Mouse (Mus musculus) neutrophil, adult 5-6 weeks (primary cell): ENCODE data around the gene Eya3. TPM values are rescaled to one million over a fixed set of nuclear protein-coding genes. Genes with fewer than 3 reads are reported as not detected.
"Not testable (repeated sequence)": the region's sequence is repeated elsewhere in the genome, so short reads cannot be mapped to it uniquely, and the experiment has no call there.

Source experiments
- ATAC-seq: fragments of 151-379, 151-347 bp; 2 replicates; pipeline ENCODE4 v1.8.0; 2017; ENCODE audit warnings: mild to moderate bottlenecking, moderate TSS enrichment; ENCODE audit not compliant: insufficient number of reproducible peaks, poor library complexity, low FRiP score, severe bottlenecking; ENCODE audit errors: extremely low read depth
- total RNA-seq: library from RNA; stranded (forward); fragments of 200-1000 nt; gene quantifications from 2 replicates; pipeline ENCODE4 v1.2.3, GENCODE M21; 2017

The Eya3 gene
- total RNA-seq, 1 experiment from 2014 or later, result 23.4 TPM

DNA sequence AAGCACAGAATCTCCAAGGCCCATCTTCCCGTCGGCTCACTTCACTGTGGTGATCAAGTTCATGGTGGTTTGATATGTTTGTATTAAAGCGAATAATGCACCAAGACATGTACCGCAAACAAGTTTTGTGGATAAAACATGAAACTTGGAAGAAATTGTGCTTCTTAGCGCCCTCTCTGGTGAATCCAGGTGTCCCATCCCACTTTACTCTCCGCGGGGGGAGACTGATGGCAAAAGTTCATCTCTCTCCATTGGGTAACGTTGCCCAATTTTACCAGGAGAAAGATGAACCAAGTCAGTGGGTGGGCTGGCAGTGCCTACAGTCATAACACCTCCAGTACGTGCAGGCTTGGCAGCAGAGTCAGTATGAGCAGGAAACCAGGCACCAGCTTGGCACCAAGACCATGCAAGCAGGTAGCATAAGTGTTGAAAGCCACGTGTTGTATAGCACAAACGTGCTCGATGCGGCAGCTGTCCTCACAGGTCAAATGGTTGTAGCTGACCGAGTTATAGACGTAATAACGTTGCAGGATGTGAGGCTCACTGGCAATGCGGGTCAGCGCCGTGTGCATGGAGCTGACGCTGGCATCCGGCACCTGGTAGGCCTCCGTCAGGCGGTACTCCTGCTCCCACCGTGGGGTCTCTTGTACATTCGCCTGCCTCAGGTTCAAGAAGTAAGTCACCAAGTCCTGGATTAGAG, 94.4 kb downstream of the Eya3 start:
- ATAC-seq, result no peak

DNA sequence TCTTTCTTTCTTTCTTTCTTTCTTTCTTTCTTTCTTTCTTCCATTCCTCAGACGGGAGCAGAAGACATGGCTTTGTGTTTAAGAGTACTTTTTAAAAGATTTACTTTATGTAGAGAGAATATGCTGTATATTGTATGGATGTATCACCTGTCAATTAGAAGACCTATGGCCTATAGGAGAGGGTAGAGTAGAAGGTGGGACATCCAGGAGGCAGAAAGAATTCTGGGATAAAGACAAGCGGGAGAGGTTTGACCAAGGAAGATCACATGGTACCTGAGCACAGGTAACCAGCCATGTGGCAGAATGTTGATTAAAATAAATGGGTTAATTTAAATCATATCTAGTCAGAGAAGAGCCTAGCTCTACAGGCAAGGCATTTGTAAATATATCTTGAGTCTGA, 96.0 kb downstream of the Eya3 start:
- no peak for ATAC-seq

GRCm38 (mm10) chr4:132735389-132735788, 96.6 kb downstream of the Eya3 start:
- no peak for ATAC-seq

GRCm38 (mm10) chr4:132735894-132736293, 97.1 kb downstream of the Eya3 start:
- ATAC-seq, result no peak

DNA sequence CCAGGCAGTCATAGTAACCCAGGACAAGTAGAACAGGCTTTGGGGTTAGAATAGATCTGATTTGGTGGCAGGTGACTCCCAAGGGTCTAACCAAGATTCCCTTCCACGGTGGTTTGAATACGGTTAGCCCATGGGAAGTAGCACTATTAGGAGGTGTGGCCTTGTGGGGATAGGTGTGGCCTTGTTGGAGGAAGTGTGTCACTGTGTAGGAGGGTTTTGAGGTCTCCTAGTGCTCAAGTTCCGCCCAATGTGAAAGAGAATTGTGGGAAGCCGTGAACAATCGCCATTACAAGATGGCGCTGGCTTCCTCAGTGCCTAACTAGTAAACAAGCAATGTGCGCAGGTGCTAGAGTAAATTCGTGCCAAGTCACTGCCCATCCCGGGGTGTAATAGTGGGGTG, 98.4 kb downstream of the Eya3 start:
- not testable (repeated sequence) for ATAC-seq

- no peak for ATAC-seq
Measured at GRCm38 (mm10) chr4:132741491-132741890, 102.7 kb downstream of the Eya3 start.

DNA sequence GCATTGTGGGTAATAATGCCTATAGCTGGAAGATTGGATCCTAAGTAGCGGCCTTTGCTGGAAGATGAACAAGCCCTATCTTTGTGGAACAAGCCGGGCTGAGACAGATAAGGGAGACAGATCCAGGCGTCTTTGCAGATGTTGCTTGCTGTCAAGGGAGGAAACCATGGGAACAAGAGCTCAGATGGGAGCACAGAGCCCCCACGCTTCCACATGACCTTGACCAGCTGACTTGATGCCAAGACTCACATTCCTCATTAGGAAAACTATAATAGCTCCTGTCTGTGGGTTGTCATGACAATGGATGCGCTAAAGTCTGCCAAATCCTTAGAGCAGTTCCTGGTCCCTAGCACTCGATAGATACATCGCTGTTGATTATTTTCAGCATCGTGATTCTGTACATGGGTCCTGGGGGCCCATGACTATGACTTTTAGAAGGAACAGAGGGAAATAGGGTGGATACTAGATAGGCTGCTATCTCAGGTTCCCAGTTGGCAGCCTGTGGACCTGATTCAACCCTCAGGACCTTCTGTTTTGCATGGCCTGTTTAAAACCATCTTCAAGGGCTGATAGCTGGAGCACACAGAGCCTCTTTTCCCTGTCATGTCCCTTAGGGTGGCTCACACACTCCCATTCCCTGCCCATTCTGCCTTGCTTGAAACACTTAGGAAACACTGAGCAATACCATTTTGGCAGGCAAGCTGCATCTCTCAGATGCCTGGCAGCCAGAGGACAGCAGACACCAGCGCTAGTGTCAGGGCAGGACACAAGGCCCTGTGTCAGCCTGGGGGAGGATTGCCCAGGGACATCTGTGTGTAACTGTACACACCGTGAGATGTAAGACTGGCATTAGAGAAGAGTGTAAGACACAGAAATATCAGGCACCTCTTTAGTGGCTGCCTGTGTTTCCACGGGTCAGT, 105.5 kb downstream of the Eya3 start:
- no peak for ATAC-seq

GRCm38 (mm10) chr4:132746911-132747517, 108.2 kb downstream of the Eya3 start:
- no peak for ATAC-seq

DNA sequence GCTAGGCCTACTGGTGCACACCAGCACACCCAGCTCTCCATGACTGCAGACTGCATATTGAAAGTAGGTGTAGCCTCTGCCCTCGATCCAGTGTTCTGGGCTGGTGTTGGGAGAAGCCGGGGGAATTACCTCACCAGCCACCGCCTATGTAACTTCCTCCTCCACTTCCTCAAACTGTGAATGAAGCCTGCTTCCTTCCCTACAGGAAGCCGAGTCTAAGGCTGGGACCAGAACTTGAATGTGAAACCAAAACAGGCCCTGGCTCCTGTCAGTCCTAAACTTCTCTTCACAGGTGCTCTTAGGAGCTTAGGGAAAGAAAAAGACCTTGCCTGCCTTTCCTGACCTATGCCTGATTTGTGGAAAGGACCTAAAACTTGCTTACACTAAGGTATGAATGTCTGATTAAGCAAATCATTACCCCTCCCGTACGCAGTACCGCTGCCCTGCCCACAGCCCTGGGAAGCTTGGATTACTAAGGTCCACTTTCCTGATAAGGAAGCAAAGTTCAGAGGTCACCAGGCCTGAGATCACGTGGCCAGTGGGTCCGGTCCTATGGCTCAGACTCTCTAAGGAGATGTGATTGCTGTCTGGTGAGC, 109.0 kb downstream of the Eya3 start:
- peak; percentile 86 for ATAC-seq

DNA sequence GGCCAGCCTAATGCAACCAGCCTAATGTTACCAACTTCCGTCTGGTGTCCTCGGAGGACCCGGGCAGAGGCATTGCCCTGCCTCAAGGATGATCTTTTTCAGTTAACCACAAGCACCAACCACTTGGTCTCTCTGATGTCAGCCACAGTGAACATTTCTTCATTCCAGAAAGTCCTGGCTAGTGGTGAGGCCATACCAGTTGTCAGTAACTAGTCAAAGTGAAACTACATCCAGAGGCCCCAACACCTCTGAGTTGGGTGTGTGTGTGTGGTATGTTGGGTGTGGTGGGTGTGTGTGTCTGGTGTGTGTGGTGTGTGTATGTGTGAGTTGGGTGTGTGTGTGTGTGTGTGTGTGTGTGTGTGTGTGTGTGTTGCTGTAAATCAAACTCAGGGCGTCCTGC, 110.0 kb downstream of the Eya3 start:
- no peak; the same call in 1 of the 2 replicates for ATAC-seq

DNA sequence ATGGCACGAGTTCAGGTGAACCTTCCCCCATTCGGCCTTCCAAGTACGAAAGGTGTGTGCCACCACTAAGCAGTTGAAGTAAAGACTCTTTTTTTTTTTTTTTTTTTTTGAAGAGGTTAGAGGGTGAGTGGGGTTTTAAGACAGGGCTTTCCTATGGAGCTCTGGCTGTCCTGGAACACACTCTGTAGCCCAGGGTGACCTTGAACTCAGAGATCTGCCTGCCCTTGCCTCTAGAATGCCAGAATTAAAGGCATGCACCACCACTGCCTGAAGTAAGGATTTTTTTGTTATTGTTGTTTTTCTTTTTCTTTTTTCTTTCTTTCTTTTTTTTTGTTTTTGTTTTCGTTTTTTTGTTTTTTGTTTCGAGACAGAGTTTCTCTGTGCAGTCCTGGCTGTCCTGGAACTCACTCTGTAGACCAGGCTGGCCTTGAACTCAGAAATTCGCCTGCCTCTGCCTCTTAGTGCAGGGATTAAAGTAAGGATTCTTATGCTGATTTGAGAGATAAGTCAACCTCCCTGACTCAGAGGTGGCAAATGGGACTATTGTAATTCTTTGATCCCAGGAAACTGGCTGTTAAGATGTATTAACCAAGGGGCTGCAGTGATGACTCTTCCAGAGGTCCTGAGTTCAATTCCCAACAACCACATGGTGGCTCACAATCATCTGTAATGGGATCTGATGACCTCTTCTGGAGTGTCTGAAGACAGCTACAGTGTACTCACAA, 110.6 kb downstream of the Eya3 start:
- ATAC-seq, result no peak

DNA sequence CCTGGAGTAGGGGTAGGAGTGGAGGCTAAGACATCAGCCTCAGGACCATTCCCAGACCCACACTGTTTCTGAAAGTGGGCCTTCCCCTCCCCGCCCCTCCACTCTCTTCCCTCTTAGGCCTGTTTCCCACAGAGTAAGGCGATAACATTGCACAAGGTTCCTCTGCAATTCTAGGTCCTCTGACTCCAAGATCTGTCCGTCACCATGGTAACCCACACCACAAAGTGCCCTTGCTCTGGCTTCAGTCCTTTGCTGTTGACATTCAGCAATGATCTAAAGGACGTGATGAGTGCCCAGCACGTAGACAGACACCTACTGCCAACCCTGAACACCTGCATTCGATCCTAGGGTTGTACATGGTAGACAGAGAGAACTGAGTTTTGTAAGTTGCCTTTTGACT, 114.2 kb downstream of the Eya3 start:
- ATAC-seq, result 0 out of 2 replicates have a peak, but pooled peaks have one; percentile 21

- peak; percentile 49 for ATAC-seq
Measured at GRCm38 (mm10) chr4:132756974-132757373, 118.2 kb downstream of the Eya3 start, which contains the start of gene Smpdl3b. Smpdl3b (minus strand) TSS chr4:132757252.

DNA sequence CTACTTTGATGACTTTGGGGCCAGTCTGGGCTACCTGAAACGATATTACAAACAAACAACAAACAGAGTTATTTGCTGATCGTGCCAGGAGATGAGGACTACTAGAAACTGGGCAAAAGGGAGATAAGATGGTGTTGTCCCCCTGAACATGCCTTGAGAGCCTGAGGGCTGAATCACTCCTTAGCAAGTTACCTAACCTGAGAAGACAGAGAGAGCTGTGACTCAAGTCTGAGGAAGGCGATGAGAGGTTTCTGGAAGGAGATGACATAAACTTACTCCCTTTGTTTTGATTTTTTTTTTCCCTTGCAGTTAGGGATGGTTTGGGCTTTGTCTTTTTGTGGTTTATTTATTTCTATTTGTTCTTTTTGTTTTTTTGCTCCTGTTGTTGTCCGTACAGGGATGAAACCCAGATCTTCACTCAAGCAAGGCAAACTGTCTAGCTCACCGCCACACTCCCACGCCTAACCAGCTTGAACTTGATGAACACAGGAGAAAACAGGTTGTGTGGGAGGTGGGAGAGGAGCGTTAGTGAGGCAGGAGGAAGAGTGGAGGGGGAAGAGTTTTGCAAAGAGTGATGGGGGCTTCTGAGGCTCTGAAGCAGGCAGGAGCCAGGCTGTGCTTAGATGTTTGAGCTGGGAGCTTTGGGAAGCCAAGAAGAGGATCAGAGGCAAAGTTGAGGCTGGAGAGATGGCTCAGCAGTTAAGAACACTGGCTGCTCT, 119.0 kb downstream of the Eya3 start:
- no peak for ATAC-seq

GRCm38 (mm10) chr4:132760296-132760695, 121.5 kb downstream of the Eya3 start:
- no peak for ATAC-seq

- no peak for ATAC-seq
Measured at GRCm38 (mm10) chr4:132762602-132763001, 123.8 kb downstream of the Eya3 start.

DNA sequence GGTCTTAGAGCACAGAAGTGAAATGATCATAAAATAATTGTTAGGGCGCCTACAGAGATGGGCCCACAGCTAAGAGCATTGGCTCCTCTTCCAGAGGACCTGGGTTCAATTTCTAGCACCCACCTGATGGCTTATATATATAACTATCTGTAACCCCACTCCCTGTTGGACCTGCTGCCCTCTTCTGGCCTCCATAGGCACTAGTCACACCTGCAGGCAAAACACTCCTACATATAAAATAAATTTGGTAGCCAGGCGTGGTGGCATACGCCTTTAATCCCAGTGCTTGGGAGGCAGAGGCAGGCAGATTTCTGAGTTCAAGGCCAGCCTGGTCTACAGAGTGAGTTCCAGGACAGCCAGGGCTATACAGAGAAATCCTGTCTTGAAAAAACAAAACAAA, 124.3 kb downstream of the Eya3 start:
- not testable (repeated sequence) for ATAC-seq
